Mouse (Mus musculus) CH12.LX (cell line): Measurements from ENCODE around the gene Tgfb1.

ENCODE experiments used
- CHD2 ChIP-seq: IDR thresholded peaks from 2 replicates; pipeline ENCODE4 v1.6.1; 2011; ENCODE audit warnings: low read length, improper control_type of control experiment
- CTCF ChIP-seq, 2 experiments: IDR thresholded peaks in 1 of 2; conservative IDR thresholded peaks in 1 of 2; 2 replicates each; pipeline ENCODE4 v1.5.1; 2011 to 2012; ENCODE audit warnings: low read depth in 2 of 2, low read length in 2 of 2, improper control_type of control experiment in 1 of 2, inconsistent platforms in 1 of 2, mild to moderate bottlenecking in 1 of 2, moderate library complexity in 1 of 2
- GABPA ChIP-seq: IDR thresholded peaks from 2 replicates; pipeline ENCODE4 v1.6.1; 2012; ENCODE audit warnings: low read depth, low read length, improper control_type of control experiment, inconsistent platforms; ENCODE audit not compliant: insufficient replicate concordance
- MAX ChIP-seq: IDR thresholded peaks from 2 replicates; pipeline ENCODE4 v1.6.1; 2011; ENCODE audit warnings: low read length, improper control_type of control experiment
- MAZ ChIP-seq: IDR thresholded peaks from 2 replicates; pipeline ENCODE4 v1.6.1; 2012; ENCODE audit warnings: low read depth, mild to moderate bottlenecking, inconsistent platforms, low read length, improper control_type of control experiment, moderate library complexity
- MEF2A ChIP-seq: IDR thresholded peaks from 2 replicates; pipeline ENCODE4 v1.6.1; 2014; ENCODE audit warnings: low read depth, mild to moderate bottlenecking, inconsistent platforms, low read length, improper control_type of control experiment, borderline replicate concordance
- POLR2A ChIP-seq: IDR thresholded peaks from 2 replicates; pipeline ENCODE4 v1.6.1; 2011; ENCODE audit warnings: low read depth, mild to moderate bottlenecking, improper control_type of control experiment, low read length
- USF1 ChIP-seq: IDR thresholded peaks from 2 replicates; pipeline ENCODE4 v1.6.1; 2014; ENCODE audit warnings: low read depth, mild to moderate bottlenecking, inconsistent platforms, low read length, improper control_type of control experiment
- USF2 ChIP-seq: conservative IDR thresholded peaks from 2 replicates; pipeline ENCODE4 v1.6.1; 2011; ENCODE audit warnings: low read depth, low read length, improper control_type of control experiment
- ZMIZ1 ChIP-seq: IDR thresholded peaks from 2 replicates; pipeline ENCODE4 v1.6.1; 2012; ENCODE audit warnings: low read depth, mild to moderate bottlenecking, inconsistent platforms, low read length, improper control_type of control experiment

- TF ChIP-seq USF2 (no peak), GABPA (no peak), MEF2A (no peak), CTCF (conservative IDR thresholded peaks at IDR 0.05 in 1 of 2, IDR thresholded peaks at IDR 0.05 in 1 of 2; ENCODE audit: low read depth in 2 of 2, low read length in 2 of 2) (no peak), ZMIZ1 (no peak), POLR2A (no peak), MAZ (no peak), MAX (no peak), CHD2 (no peak), USF1 (no peak)
Measured at GRCm38 (mm10) chr7:25645074-25645473, 41.7 kb upstream of the Tgfb1 start.
